Mouse (Mus musculus) skeletal muscle tissue, adult 2 months (tissue): ENCODE results near the gene Maoa.
A peak's percentile ranks its signal among the peaks of the same experiment; 100 is the strongest.

Experiments
- DNase-seq: peaks from one replicate; pipeline ENCODE4 v3.0.0-alpha.2; 2012; ENCODE audit warnings: low read depth, low spot score

Maoa gene

DNA sequence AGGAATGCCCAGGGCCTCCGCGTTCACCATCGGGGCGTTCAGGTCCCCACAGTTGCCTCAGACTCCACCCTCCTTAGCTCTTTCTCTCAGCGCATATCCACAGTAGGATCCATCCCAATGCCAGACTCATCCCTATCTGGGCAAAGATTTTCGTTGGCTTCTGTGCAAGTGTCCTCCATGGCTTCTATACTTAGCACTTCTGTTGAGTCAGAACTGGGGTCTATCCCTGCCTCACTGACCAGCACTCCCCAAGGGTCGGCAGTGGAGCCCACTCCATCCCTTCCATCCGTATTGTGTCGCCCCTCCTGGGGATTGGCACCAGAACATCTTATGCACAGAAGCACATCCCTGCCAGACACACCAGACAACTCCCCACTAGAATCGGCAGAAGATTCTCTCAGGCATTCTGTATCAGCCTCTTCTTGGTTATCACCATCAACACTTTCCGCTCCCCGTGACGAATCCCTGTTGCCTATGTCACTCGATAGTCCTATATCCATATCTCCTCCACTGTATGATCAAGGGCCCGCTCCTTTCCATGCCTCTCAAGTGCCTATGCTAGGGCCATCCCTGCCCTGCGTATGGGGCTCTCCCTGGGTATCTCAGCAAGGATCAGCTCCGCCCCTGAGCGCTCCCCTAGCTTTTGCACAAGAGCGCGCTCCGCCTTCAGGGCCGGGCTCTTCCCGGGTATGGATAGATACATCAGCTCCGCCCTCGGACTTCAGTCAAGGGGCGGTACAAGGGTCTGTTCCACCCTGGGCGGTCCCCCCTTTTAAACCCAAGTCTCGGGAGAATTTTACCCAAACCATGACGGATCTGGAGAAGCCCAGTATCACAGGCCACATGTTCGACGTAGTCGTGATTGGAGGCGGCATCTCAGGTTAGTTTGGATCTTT, at the start of gene Maoa:
Gene Maoa (plus strand): TSS at position 665 of the 896 bp plus-strand sequence.
- DNase-seq: peak; percentile 51

DNA sequence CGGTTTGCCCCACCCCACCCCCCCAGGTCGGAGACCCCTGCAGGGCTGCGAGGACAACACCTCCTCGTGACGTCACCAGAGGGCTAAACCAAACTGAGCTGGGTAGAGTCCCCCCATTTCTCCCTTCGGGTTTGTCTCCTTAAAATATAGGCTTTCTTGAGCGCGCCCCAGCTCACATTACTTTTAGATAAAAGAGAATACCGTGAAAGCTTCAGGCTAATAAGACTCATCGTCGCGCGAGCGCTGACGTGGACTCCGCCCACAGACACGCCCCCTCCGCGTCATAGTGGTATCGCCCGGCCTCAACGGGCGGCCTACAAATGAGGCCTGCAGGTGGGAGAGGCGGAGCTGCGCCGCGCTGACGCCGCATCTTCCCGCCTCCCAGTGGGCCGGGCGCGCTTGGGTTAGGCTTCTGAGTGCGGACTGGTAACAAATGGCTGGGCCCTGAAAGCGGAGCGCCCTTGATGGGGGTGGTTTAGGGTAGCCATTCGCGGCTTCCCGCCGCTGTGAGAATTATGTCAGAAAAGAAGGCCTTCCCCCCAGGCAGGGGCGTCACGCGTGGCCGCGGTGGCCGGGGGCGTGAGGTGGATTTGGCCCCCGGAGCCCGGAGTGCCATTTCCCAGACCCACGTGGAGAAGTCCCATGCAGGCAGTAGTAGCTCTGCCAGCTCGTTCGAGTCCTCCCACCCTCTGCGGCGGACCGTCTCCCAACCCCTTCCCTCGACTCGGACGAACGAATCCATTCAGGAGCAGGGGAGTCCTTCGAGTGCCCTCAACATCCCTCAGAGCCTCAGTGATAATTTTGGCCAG, 1.1 kb upstream of the Maoa start:
- DNase-seq: peak; percentile 79

DNA sequence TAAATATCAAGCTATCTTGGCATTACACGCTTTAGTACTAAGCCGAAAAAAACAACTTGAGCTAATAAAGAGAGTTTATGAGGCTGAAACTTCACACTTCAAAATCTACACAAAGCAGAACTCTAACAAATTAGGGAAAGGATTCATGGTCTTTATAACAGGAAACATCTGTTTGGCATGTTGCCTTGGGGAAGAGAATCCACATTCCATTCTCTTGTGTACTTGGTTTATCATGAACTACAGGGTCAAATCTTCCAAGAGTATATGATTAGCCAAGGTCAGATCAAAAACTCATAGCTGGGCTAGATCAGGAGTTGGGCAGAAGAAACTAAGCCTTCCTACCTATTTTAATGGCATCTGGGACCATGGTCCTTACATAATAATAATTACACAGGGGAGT, 37.0 kb downstream of the Maoa start:
- peak; percentile 21 for DNase-seq

DNA sequence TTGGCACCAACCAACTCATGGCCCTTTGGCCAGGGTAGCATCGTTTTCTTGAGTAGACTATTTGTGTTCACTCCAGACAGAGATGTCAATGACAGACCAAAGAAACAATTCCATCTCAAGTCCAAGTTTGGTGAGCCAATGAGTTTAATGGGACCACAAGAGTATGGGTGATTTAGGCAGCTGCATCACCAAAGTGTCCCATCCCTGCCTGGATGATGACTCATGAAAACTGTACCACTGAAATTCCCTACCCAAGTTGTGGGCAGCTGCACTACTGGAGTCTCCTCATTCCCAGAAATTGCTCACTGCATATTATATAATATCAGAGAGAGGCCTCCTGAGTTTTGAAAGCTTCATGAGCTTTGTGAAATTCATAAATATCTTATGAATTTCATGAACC, 86.6 kb downstream of the Maoa start:
- no peak for DNase-seq

GRCm38 (mm10) chrX:16714033-16714432, 94.5 kb downstream of the Maoa start:
- peak; percentile 0 for DNase-seq
